Mouse (Mus musculus) midbrain, embryonic 10.5 days (tissue): Measurements from ENCODE around the gene Luc7l. TPM values are rescaled to one million over a fixed set of nuclear protein-coding genes. Genes with fewer than 3 reads are reported as not detected.
A peak's percentile ranks its signal among the peaks of the same experiment; 100 is the strongest.

Source experiments
- DNase-seq: peaks from one replicate; pipeline ENCODE4 v3.0.0-alpha.2; 2017; ENCODE audit warnings: low spot score
- H3K27ac ChIP-seq: fragments of 300-500 bp; sonication (generic); replicated peaks from 2 replicates; pipeline ENCODE4 v1.5.1; 2016; ENCODE audit warnings: mild to moderate bottlenecking
- H3K27me3 ChIP-seq: fragments of 300-500 bp; sonication (generic); 2 replicates; pipeline ENCODE4 v1.6.1; 2016; ENCODE audit warnings: low read depth, mild to moderate bottlenecking; ENCODE audit not compliant: poor library complexity, severe bottlenecking
- H3K36me3 ChIP-seq: fragments of 300-500 bp; sonication (generic); 2 replicates; pipeline ENCODE4 v1.6.1; 2016; ENCODE audit warnings: mild to moderate bottlenecking, moderate library complexity
- H3K4me1 ChIP-seq: fragments of 300-500 bp; sonication (generic); 2 replicates; pipeline ENCODE4 v1.6.1; 2016
- H3K4me3 ChIP-seq: fragments of 300-500 bp; sonication (generic); 2 replicates; pipeline ENCODE4 v1.5.1; 2016; ENCODE audit warnings: mild to moderate bottlenecking, moderate library complexity
- H3K9me3 ChIP-seq: fragments of 300-500 bp; sonication (generic); replicated peaks from 2 replicates; pipeline ENCODE4 v1.6.1; 2016; ENCODE audit warnings: mild to moderate bottlenecking
- WGBS: fragments of 180-500 bp; shearing (Covaris S2); methylation state at CpG from one replicate; pipeline ENCODE4 v1.1.7; 2016; 5-methylcytosine and 5-hydroxymethylcytosine counted together
- polyA plus RNA-seq: library from polyadenylated mRNA; unstranded; fragments of >200 nt; fragmentation: Nextera tagmentation; extraction: Ambion mirVana; gene quantifications from 2 replicates; pipeline ENCODE4 v1.2.1, GENCODE M21; 2016

Luc7l gene
- polyA plus RNA-seq = 130 and 131 TPM in 2 replicates

DNA sequence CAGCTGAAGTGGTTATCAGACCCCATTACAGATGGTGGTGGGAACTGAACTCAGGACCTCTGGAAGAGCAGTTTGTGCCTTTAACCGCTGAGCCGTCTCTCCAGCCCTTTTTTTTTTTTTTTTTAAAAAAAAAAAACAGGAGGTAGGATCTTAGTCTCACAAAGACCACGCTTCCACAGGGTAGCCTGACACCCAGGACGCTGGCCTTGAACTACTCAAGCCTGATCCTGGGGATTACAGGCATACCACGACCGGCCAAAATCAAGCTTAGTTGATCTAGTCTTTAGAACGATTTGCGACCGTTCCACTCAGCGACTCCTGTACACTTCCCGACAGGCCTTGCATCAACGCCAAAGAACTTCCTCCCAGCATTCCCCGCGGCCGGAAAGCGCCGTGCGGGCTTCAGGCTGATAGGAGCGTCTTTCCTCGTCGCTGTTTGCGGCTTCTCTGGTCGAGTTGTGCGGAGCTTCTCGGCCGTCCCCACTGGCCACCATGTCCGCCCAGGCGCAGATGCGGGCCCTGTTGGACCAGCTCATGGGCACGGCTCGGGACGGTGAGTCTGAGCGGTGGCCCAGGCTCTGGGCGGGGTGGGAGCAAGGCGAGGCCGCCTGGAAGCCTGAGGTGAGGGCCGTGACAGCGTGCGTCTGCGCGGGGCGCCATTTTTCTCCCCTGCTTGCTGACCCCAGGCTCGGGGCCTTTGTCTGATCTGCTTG is at the start of gene Luc7l:
Gene Luc7l, plus strand, starts transcription at position 358 of the 713 bp plus-strand sequence.
- peak within 1 kb of the TSS; percentile 69 for H3K4me3 ChIP-seq
- no peaks in the 10 kb centered on the region for H3K27me3 ChIP-seq
- peaks cover 35% of the 10 kb centered on the region for H3K36me3 ChIP-seq
- DNase-seq = peak; percentile 95
- no peaks in the 10 kb centered on the region for H3K9me3 ChIP-seq
- WGBS = under 1% methylated on average over 43 of the region's 43 CpGs
- peaks cover 17% of the 10 kb centered on the region for H3K4me1 ChIP-seq
- H3K27ac ChIP-seq = peak within 1 kb of the TSS; percentile 93

DNA sequence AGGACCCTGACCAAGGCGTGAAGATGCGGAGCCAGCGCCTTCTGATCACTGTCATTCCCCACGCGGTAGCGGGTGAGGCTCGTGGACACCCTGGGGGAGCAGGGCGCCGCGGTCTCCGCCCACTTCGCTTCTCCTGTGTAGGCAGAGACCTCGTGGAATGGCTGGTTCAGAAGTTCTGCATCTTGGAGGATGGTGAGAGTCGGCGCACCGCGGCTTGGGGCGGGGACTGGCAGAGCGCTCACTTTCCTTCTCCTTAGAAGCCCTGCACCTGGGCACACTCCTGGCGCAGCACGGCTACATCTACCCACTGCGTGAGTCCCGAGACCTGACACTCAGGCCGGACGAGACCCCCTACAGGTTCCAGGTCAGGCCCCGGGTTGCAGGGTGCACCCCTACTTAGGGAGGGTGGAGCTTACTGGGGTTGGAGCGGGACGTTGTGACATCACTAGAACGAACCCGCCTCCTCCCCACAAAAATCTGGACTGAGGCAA is 49.3 kb upstream of the Luc7l start:
- Histone ChIP-seq H3K27ac (no peak overlapping the region), H3K4me3 (peak overlapping the region; percentile 55), H3K4me1 (peaks cover 37% of the 10 kb centered on the region), H3K27me3 (peaks cover 76% of the 10 kb centered on the region), H3K9me3 (no peaks in the 10 kb centered on the region), H3K36me3 (0 out of 2 replicates have a peak, but pooled peaks cover 7% of the 10 kb centered on the region)
- 1% methylated on average over 30 of the region's 30 CpGs for WGBS
- DNase-seq = no peak

DNA sequence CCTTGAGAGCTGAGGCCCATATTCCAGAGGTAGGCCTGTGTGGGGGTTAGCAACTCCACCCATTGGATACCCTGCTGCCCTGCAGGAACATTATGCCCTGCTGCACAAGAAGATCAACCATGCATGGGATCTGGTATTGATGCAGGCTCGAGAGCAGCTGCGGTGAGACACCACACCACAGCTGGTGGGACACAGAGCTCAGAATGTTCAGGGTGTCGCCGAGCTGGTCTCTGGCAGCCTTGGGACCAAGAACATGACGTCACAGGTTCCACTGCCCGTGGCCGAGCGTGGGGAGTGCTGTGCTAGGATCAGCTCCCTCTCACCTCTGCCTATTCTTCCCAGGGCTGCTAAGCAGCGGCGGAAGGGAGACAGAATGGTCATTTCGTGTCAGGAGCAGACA is 47.9 kb upstream of the Luc7l start:
- H3K9me3 ChIP-seq = no peaks in the 10 kb centered on the region
- H3K4me3 ChIP-seq = no peak overlapping the region
- peaks cover 37% of the 10 kb centered on the region for H3K4me1 ChIP-seq
- no peak for DNase-seq
- H3K27ac ChIP-seq = no peak overlapping the region; the same call in 1 of the 2 replicates
- peaks cover 63% of the 10 kb centered on the region for H3K27me3 ChIP-seq
- no peaks in the 10 kb centered on the region for H3K36me3 ChIP-seq
- WGBS = 36% methylated on average over 11 of the region's 11 CpGs

DNA sequence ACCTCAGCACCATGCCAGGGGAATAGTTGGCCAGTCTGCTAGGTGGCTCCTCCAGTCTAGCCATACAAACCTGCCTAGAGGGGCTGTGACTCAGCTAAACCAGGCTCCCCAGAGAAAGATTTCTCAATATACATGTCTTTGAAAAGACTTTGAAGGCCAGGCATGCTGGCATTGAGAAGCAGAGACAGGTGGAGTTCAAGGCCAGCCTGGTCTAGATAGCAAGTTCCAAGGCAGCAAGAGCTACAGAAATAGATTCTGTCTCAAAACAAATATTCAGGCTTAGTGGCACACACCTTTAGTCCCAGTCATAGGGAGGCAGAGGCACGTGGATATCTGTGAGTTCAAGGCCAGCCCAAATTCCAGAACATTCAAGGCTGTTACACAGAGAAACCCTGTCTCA is 46.3 kb upstream of the Luc7l start:
- H3K9me3 ChIP-seq = no peaks in the 10 kb centered on the region
- no peaks in the 10 kb centered on the region for H3K36me3 ChIP-seq
- H3K4me1 ChIP-seq = peaks cover 26% of the 10 kb centered on the region
- 85% methylated on average over 1 of the region's 1 CpGs for WGBS
- no peak overlapping the region for H3K4me3 ChIP-seq
- no peak overlapping the region for H3K27ac ChIP-seq
- peaks cover 46% of the 10 kb centered on the region for H3K27me3 ChIP-seq
- no peak for DNase-seq

DNA sequence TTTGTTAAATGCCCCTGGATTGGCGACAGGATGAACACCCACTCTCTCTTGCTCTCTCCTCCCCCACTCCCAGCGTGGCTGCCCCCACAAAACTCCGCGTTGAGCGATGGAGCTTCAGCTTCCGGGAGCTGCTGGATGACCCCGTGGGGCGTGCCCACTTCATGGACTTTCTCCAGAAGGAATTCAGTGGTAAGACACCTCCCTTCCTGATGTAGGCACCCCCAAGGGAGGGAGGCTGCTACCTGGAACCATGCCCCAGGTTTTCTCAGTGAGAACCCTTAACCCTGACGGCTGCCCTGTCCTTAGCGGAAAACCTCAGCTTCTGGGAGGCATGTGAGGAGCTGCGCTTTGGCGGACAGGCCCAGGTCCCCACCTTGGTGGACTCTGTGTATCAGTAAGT is 45.0 kb upstream of the Luc7l start, which contains the start of gene Arhgdig:
Gene Arhgdig, minus strand, starts transcription at position 101 of the 400 bp plus-strand sequence.
- WGBS = 89% methylated on average over 12 of the region's 12 CpGs

DNA sequence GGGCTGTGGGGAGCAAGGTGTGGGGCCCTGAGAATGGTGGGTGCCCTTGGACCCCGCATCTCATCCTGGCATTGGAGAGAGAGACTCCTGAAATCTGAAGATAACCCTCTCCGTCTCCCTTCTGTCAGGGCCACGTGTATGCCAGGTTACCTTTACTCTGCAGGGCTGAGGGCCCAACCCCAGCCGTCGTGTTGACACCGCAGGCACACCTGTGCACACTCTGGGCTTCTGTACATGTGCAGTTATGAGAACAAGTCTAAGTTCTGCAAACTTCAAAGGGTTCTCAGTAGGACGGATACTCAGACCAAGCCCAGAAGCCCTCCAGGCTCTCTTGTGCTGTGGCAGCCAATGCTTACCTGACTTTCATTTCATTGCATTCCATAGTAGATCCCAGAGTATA is 40.5 kb upstream of the Luc7l start:
- WGBS = 90% methylated on average over 7 of the region's 7 CpGs
- Histone ChIP-seq H3K4me3 (no peak overlapping the region), H3K27ac (no peak overlapping the region), H3K4me1 (no peaks in the 10 kb centered on the region), H3K27me3 (no peaks in the 10 kb centered on the region), H3K9me3 (no peaks in the 10 kb centered on the region), H3K36me3 (peaks cover 8% of the 10 kb centered on the region)
- DNase-seq = no peak

More for the DNA sequence above, 45.0 kb upstream of the Luc7l start, which contains the start of gene Arhgdig:
- Histone ChIP-seq H3K4me1 (peaks cover 23% of the 10 kb centered on the region), H3K27me3 (peaks cover 33% of the 10 kb centered on the region), H3K27ac (no peak within 1 kb of the TSS), H3K36me3 (no peaks in the 10 kb centered on the region), H3K4me3 (no peak within 1 kb of the TSS), H3K9me3 (no peaks in the 10 kb centered on the region)
- DNase-seq = no peak

DNA sequence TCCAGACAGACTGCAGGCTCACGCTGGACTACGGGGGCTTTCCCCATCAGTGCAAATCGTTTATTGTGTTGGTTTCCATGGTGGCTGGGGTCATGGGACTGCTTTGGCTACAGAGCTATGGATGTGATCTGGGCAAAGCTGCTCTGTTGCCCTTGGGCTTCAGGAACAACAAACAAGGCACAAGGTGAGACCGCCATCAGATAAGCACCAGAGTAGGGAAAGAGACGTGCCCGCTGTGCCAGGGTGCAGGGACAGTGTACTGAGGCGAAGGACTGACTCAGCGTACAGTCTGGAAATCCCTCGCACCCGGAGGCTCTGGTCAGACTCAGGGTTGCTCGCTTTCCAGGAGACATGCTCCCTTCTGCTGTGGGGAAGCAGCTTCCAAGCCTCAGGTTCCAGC is 40.0 kb upstream of the Luc7l start:
- Histone ChIP-seq H3K36me3 (peaks cover 8% of the 10 kb centered on the region), H3K27ac (no peak overlapping the region), H3K4me1 (no peaks in the 10 kb centered on the region), H3K27me3 (no peaks in the 10 kb centered on the region), H3K9me3 (no peaks in the 10 kb centered on the region), H3K4me3 (no peak overlapping the region)
- DNase-seq = no peak
- 88% methylated on average over 11 of the region's 11 CpGs for WGBS

DNA sequence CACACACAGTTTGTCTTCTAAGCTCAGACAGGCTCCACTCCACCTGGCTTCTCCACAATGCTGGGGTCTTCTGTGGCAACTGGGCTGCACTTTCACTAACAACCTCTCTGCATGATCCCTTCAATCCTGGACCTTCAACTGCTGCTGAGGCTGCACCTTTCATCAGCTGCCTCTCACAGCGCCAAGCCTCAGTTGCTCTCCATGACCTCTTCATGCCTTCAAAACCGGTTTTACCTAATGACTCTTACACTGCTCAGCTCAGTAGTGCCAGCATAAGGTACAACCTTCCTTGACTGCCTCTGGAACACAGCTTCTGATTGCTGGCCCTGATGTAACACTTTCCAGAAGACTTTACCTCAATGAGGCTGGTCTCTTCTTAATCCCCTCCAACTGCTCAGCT is 31.2 kb upstream of the Luc7l start:
- WGBS = 77% methylated on average over 2 of the region's 2 CpGs
- DNase-seq = no peak
- H3K36me3 ChIP-seq = 0 out of 2 replicates have a peak, but pooled peaks cover 10% of the 10 kb centered on the region
- H3K27me3 ChIP-seq = no peaks in the 10 kb centered on the region
- no peaks in the 10 kb centered on the region for H3K4me1 ChIP-seq
- no peak overlapping the region for H3K4me3 ChIP-seq
- H3K27ac ChIP-seq = no peak overlapping the region
- no peaks in the 10 kb centered on the region for H3K9me3 ChIP-seq

DNA sequence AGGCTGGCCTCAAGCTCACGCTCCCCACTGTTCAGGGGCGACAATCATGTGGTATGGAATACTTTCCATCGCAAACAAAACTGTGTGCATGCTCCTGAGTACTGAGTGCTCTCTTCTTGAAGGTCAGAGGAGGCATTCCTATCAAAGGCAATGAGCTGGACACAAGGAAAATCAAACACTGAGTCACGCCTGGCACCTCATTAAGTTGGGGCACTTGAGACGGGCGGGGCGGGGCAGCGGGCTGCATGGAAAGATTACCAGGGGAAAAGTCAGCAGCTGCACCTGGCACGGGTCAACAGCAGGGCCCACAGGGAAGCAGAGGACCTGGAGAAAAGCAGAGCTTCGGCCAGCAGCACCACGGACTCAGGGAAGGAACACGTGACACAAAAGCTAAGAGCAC is 27.5 kb upstream of the Luc7l start:
- Histone ChIP-seq H3K27ac (no peak overlapping the region), H3K27me3 (no peaks in the 10 kb centered on the region), H3K4me3 (no peak overlapping the region), H3K4me1 (no peaks in the 10 kb centered on the region), H3K36me3 (no peaks in the 10 kb centered on the region), H3K9me3 (no peaks in the 10 kb centered on the region)
- DNase-seq = no peak
- WGBS = 89% methylated on average over 12 of the region's 12 CpGs

DNA sequence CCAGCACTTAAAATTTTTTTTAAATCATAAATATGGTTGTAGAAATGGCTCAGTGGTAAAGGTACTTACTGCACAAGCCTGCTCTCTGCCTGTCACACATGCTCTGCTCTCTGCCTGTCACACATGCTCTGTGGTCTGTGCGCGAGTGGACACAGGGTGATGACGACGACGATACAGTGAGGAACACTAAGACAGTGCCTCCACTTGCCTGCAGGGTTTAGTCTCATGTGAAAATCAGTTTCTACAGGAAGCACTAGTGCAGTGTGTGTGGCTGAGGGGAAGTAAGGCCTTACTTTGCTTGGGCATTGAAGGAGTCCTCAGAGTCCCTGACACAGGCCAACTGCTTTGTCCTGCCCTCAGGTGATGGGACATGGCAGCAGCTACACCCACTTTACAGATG is 22.9 kb upstream of the Luc7l start:
- no peaks in the 10 kb centered on the region for H3K36me3 ChIP-seq
- 94% methylated on average over 5 of the region's 5 CpGs for WGBS
- H3K4me1 ChIP-seq = no peaks in the 10 kb centered on the region
- no peak overlapping the region for H3K4me3 ChIP-seq
- no peaks in the 10 kb centered on the region for H3K9me3 ChIP-seq
- DNase-seq = no peak
- H3K27me3 ChIP-seq = no peaks in the 10 kb centered on the region
- no peak overlapping the region for H3K27ac ChIP-seq

DNA sequence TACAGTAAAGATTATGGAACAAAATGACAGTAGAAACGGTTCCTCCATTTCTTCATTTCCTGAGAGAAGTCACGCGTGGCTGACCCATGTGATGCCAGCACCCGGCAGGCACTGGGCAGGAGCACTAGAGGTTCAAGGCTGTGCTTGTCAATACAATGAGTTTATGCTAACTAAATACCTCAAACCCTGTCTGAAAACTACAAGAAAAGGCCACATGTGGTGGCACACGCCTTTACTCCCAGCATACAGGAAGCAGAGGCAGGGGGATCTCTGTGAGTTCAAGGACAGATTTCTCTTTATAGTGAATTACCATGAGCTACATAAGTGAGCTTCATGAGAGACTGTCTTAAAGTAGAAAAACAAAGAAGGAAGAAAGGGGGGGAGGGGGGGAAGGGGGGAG is 21.5 kb upstream of the Luc7l start:
- no peak for DNase-seq
- H3K27ac ChIP-seq = no peak overlapping the region
- WGBS = 92% methylated on average over 5 of the region's 5 CpGs
- no peak overlapping the region for H3K4me3 ChIP-seq
- no peaks in the 10 kb centered on the region for H3K9me3 ChIP-seq
- H3K27me3 ChIP-seq = no peaks in the 10 kb centered on the region
- H3K4me1 ChIP-seq = 0 out of 2 replicates have a peak, but pooled peaks cover 5% of the 10 kb centered on the region
- H3K36me3 ChIP-seq = no peaks in the 10 kb centered on the region

DNA sequence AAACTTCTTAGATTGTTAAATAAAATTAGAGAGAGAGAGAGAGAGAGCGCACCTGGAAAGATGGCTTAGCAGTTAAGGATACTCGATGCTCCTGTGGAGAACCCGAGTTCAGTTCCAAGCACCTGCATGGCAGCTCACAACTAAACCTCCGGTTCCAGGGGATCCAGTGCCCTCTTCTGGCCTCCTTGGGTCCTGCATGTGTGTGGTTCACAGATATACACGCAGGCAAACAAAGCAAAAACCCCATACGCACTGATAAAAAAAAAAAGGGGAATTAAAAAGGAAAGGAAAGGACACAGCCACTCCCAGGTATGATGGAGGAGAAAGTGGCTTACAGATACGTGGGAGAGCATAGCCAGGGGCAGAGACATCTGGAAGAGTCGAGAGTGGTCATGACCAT is 19.8 kb upstream of the Luc7l start:
- no peak overlapping the region for H3K27ac ChIP-seq
- 72% methylated on average over 8 of the region's 8 CpGs for WGBS
- no peaks in the 10 kb centered on the region for H3K9me3 ChIP-seq
- no peak for DNase-seq
- 0 out of 2 replicates have a peak, but pooled peaks cover 5% of the 10 kb centered on the region for H3K4me1 ChIP-seq
- H3K36me3 ChIP-seq = no peaks in the 10 kb centered on the region
- H3K27me3 ChIP-seq = no peaks in the 10 kb centered on the region
- no peak overlapping the region for H3K4me3 ChIP-seq

DNA sequence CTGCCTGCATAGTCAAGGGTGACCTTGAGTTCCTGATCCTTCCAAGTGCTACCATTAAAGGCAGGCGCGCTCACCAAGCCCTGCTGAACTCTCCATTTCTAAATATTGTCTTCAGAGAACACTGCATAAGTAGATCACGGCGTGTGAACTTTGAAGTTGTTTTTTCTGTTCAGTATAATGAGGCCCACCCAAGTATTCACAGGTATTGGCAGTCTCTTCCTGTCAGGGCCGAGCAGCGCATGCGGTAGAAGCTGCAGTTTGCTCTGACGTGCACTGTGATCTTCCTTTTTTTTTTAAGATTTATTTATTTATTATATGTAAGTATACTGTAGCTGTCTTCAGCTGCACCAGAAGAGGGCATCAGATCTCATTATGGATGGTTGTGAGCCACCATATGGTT is 18.3 kb upstream of the Luc7l start:
- WGBS = 92% methylated on average over 8 of the region's 8 CpGs
- Histone ChIP-seq H3K36me3 (no peaks in the 10 kb centered on the region), H3K4me1 (0 out of 2 replicates have a peak, but pooled peaks cover 5% of the 10 kb centered on the region)

More for the DNA sequence above, 18.3 kb upstream of the Luc7l start:
- H3K27ac ChIP-seq = no peak overlapping the region
- no peaks in the 10 kb centered on the region for H3K9me3 ChIP-seq
- no peak for DNase-seq
- no peaks in the 10 kb centered on the region for H3K27me3 ChIP-seq
- no peak overlapping the region for H3K4me3 ChIP-seq
